Mouse (Mus musculus): ENCODE measurements at regions not wholly inside any gene's neighbourhood (a gene's known extent, or its start where the extent isn't known, plus 50 kb on each side); places are given as distances from the start of the nearest gene placed in this dataset.
A peak's percentile ranks its signal among the peaks of the same experiment; 100 is the strongest.

- no peaks in the 10 kb centered on the region for H3K36me3 ChIP-seq (replicated peaks in 1 of 2; ENCODE audit: control insufficient read depth in 1 of 2, insufficient read depth in 1 of 2, low read length in 1 of 2)
- no peaks in the 10 kb centered on the region for H3K79me2 ChIP-seq (replicated peaks; ENCODE audit: control insufficient read depth, extremely low read depth, insufficient read depth, poor library complexity, severe bottlenecking)
- TF ChIP-seq NRF1 (IDR thresholded peaks at IDR 0.05; ENCODE audit: low read depth, low read length) = no peak
- TF ChIP-seq RAD21 (IDR thresholded peaks at IDR 0.05; ENCODE audit: low read depth, low read length) = peak; percentile 85
- 0 out of 2 replicates have a peak, but pooled peaks have one; percentile 27 for TF ChIP-seq MAX (IDR thresholded peaks at IDR 0.05; ENCODE audit: low read length)
- no peak for TF ChIP-seq ZMIZ1 (IDR thresholded peaks at IDR 0.05; ENCODE audit: low read depth, low read length)
- TF ChIP-seq CTCF (conservative IDR thresholded peaks at IDR 0.05 in 1 of 2, IDR thresholded peaks at IDR 0.05 in 1 of 2; ENCODE audit: low read depth in 2 of 2, low read length in 2 of 2) = peak; percentile 69 to 79
- TF ChIP-seq SMC3 (IDR thresholded peaks at IDR 0.05; ENCODE audit: low read depth, low read length) = peak; percentile 71
- no peak for TF ChIP-seq TBP (conservative IDR thresholded peaks at IDR 0.05; ENCODE audit: low read depth, low read length)
- TF ChIP-seq POLR2A (IDR thresholded peaks at IDR 0.05; ENCODE audit: low read depth, low read length) = no peak
- TF ChIP-seq ZKSCAN1 (IDR thresholded peaks at IDR 0.05; ENCODE audit: borderline replicate concordance, low read depth, low read length) = no peak
- TF ChIP-seq JUND (conservative IDR thresholded peaks at IDR 0.05; ENCODE audit: low read depth, low read length) = no peak
- dilution Hi-C loops (cut with MboI; ENCODE audit: extremely low pct_ligation_motif_present, extremely low pct_unique_long_range_greater_than_20kb, low sequenced_read_pairs) (no loop called here), in situ Hi-C loops (cut with MboI; ENCODE audit: low pct_ligation_motif_present, low pct_unique_long_range_greater_than_20kb, low sequenced_read_pairs) (loop anchor here (10.0 to 25.0 kb wide), 3 partner anchors 202 to 1531 kb away; no protein-coding TSS in a partner anchor)
- H3K27me3 ChIP-seq (replicated peaks) = peaks cover 4% of the 10 kb centered on the region
- DNase-seq (ENCODE audit: extremely low read depth) = peak; percentile 72
- no peak overlapping the region for H3K4me3 ChIP-seq (replicated peaks in 1 of 3; ENCODE audit: low read depth in 2 of 3, low read length in 2 of 3, poor library complexity in 1 of 3)
- no peak overlapping the region for H3K27ac ChIP-seq (ENCODE audit: insufficient read depth, low read depth)
- H3K9me3 ChIP-seq (replicated peaks; ENCODE audit: low read length) = no peaks in the 10 kb centered on the region
- no peak overlapping the region for H3K9ac ChIP-seq (ENCODE audit: insufficient read depth, low read depth)
- H3K4me1 ChIP-seq (ENCODE audit: control insufficient read depth in 1 of 2, insufficient read depth in 2 of 2) = peaks cover 0 to 2% of the 10 kb centered on the region in 2 experiments; a peak in 2 of 4 replicates
- no peak overlapping the region for H3K4me2 ChIP-seq (ENCODE audit: insufficient read depth, low read depth, poor library complexity, severe bottlenecking)
Measured at GRCm38 (mm10) chr2:160593035-160593434, 52.7 kb upstream of the Top1 start.

Data from CH12.LX (cell line).